Mouse (Mus musculus): ENCODE results near the gene Olfr598.
"Not testable (repeated sequence)": the region's sequence is repeated elsewhere in the genome, so short reads cannot be mapped to it uniquely, and the experiment has no call there.

Olfr598 gene

GRCm38 (mm10) chr7:103323268-103323667, at the start of gene Olfr598:
Gene Olfr598, plus strand, starts transcription at chr7:103323568.
- DNase-seq (ENCODE audit: low spot score) = no peak

GRCm38 (mm10) chr7:103305348-103305747, 18.0 kb upstream of the Olfr598 start, which contains the start of gene Olfr596:
Gene Olfr596, plus strand, starts transcription at chr7:103305648.
- not testable (repeated sequence) for DNase-seq (ENCODE audit: low spot score)

GRCm38 (mm10) chr7:103316015-103316414, 7.4 kb upstream of the Olfr598 start, which contains the start of gene Olfr597:
Gene Olfr597, plus strand, starts transcription at chr7:103316315.
- DNase-seq (ENCODE audit: low spot score) = not testable (repeated sequence)

GRCm38 (mm10) chr7:103335617-103336016, 12.2 kb downstream of the Olfr598 start, which contains the start of gene Olfr599:
Gene Olfr599, plus strand, starts transcription at chr7:103335917.
- no peak for DNase-seq (ENCODE audit: low spot score)

GRCm38 (mm10) chr7:103349569-103349968, 26.2 kb downstream of the Olfr598 start, which contains the start of gene Olfr600:
Gene Olfr600, minus strand, starts transcription at chr7:103349669.
- no peak for DNase-seq (ENCODE audit: low spot score)

GRCm38 (mm10) chr7:103362555-103362954, 39.2 kb downstream of the Olfr598 start, which contains the start of gene Olfr601:
Gene Olfr601, minus strand, starts transcription at chr7:103362655.
- no peak for DNase-seq (ENCODE audit: low spot score)

All from retina, embryonic 14.5 days (tissue).